Mouse (Mus musculus) kidney, embryonic 15.5 days (tissue): ENCODE data around the gene Rspry1. TPM values are rescaled to one million over a fixed set of nuclear protein-coding genes. Genes with fewer than 3 reads are reported as not detected.
A peak's percentile ranks its signal among the peaks of the same experiment; 100 is the strongest.

Source experiments
- ATAC-seq: fragments of 200-750 bp; cut with Nextera tagmentation; replicated peaks from 2 replicates; pipeline ENCODE4 v1.8.0; 2017; ENCODE audit warnings: moderate TSS enrichment; ENCODE audit not compliant: low FRiP score
- H3K27ac ChIP-seq: fragments of 300-500 bp; sonication (generic); 2 replicates; pipeline ENCODE4 v1.5.1; 2015; ENCODE audit warnings: mild to moderate bottlenecking, inconsistent platforms
- H3K27me3 ChIP-seq: fragments of 300-500 bp; sonication (generic); 2 replicates; pipeline ENCODE4 v1.6.1; 2015; ENCODE audit warnings: inconsistent platforms
- H3K36me3 ChIP-seq: fragments of 300-500 bp; sonication (generic); 2 replicates; pipeline ENCODE4 v1.6.1; 2015; ENCODE audit warnings: inconsistent platforms
- H3K4me1 ChIP-seq: fragments of 300-500 bp; sonication (generic); 2 replicates; pipeline ENCODE4 v1.6.1; 2015; ENCODE audit warnings: inconsistent platforms
- H3K4me2 ChIP-seq: fragments of 300-500 bp; sonication (generic); 2 replicates; pipeline ENCODE4 v1.6.1; 2015; ENCODE audit warnings: moderate library complexity, mild to moderate bottlenecking, inconsistent platforms
- H3K4me3 ChIP-seq: fragments of 300-500 bp; sonication (generic); replicated peaks from 2 replicates; pipeline ENCODE4 v1.5.1; 2015; ENCODE audit warnings: mild to moderate bottlenecking, inconsistent platforms
- H3K9ac ChIP-seq: fragments of 300-500 bp; sonication (generic); 2 replicates; pipeline ENCODE4 v1.6.1; 2015; ENCODE audit warnings: mild to moderate bottlenecking, inconsistent platforms
- H3K9me3 ChIP-seq: fragments of 300-500 bp; sonication (generic); replicated peaks from 2 replicates; pipeline ENCODE4 v1.6.1; 2016; ENCODE audit warnings: inconsistent platforms
- WGBS: fragments of 180-500 bp; shearing (Covaris S2); methylation state at CpG from one replicate; pipeline ENCODE4 v1.1.7; 2015; ENCODE audit warnings: mixed read lengths; 5-methylcytosine and 5-hydroxymethylcytosine counted together
- polyA plus RNA-seq: library from polyadenylated mRNA; unstranded; fragments of >200 nt; fragmentation: Nextera tagmentation; extraction: Ambion mirVana; gene quantifications from 2 replicates; pipeline ENCODE4 v1.2.1, GENCODE M21; 2015

Gene Rspry1
- polyA plus RNA-seq, 1 experiment from 2014 or later, result 39.8 TPM

GRCm38 (mm10) chr8:94695994-94696384 lies 94.3 kb downstream of the Rspry1 start, which contains the start of gene Pllp:
Gene Pllp (minus strand): TSS chr8:94696278.
- H3K4me2 ChIP-seq, result peak within 1 kb of the TSS; percentile 75
- peaks cover 21% of the 10 kb centered on the region for H3K4me1 ChIP-seq
- ATAC-seq, result peak; percentile 88
- peaks cover 65% of the 10 kb centered on the region for H3K27me3 ChIP-seq
- WGBS, result under 1% methylated on average over 41 of the region's 41 CpGs
- H3K27ac ChIP-seq, result no peak within 1 kb of the TSS
- peak within 1 kb of the TSS; percentile 38 for H3K9ac ChIP-seq
- peak within 1 kb of the TSS; percentile 50 for H3K4me3 ChIP-seq
- no peaks in the 10 kb centered on the region for H3K9me3 ChIP-seq
- H3K36me3 ChIP-seq, result no peaks in the 10 kb centered on the region

GRCm38 (mm10) chr8:94696566-94696965 lies 94.8 kb downstream of the Rspry1 start:
- H3K4me2 ChIP-seq, result peak overlapping the region; percentile 75
- H3K27me3 ChIP-seq, result peaks cover 65% of the 10 kb centered on the region
- no peak overlapping the region for H3K9ac ChIP-seq
- no peak overlapping the region; the same call in 1 of the 2 replicates for H3K4me3 ChIP-seq
- no peak for ATAC-seq
- H3K9me3 ChIP-seq, result no peaks in the 10 kb centered on the region
- 54% methylated on average over 3 of the region's 3 CpGs for WGBS
- no peaks in the 10 kb centered on the region for H3K36me3 ChIP-seq
- H3K27ac ChIP-seq, result no peak overlapping the region
- H3K4me1 ChIP-seq, result peaks cover 21% of the 10 kb centered on the region

- WGBS, result 84% methylated on average over 6 of the region's 6 CpGs
- ATAC-seq, result no peak
- H3K27ac ChIP-seq, result no peak overlapping the region
Observed at GRCm38 (mm10) chr8:94697956-94698355, 96.2 kb downstream of the Rspry1 start.

GRCm38 (mm10) chr8:94699366-94699765 lies 97.6 kb downstream of the Rspry1 start:
- Histone ChIP-seq H3K9me3 (no peaks in the 10 kb centered on the region), H3K4me2 (no peak overlapping the region), H3K4me3 (no peak overlapping the region), H3K9ac (no peak overlapping the region), H3K36me3 (no peaks in the 10 kb centered on the region), H3K4me1 (peaks cover 30% of the 10 kb centered on the region), H3K27me3 (peaks cover 39% of the 10 kb centered on the region), H3K27ac (no peak overlapping the region)
- 77% methylated on average over 16 of the region's 16 CpGs for WGBS
- ATAC-seq, result no peak

More at GRCm38 (mm10) chr8:94697956-94698355, 96.2 kb downstream of the Rspry1 start:
- Histone ChIP-seq H3K4me3 (no peak overlapping the region), H3K36me3 (no peaks in the 10 kb centered on the region), H3K27me3 (peaks cover 54% of the 10 kb centered on the region), H3K9me3 (no peaks in the 10 kb centered on the region), H3K4me1 (peaks cover 26% of the 10 kb centered on the region), H3K4me2 (no peak overlapping the region), H3K9ac (no peak overlapping the region)

GRCm38 (mm10) chr8:94700421-94700935 lies 98.7 kb downstream of the Rspry1 start:
- Histone ChIP-seq H3K27me3 (peaks cover 28% of the 10 kb centered on the region), H3K4me3 (no peak overlapping the region), H3K36me3 (no peaks in the 10 kb centered on the region), H3K9me3 (no peaks in the 10 kb centered on the region), H3K4me1 (peaks cover 24% of the 10 kb centered on the region), H3K9ac (no peak overlapping the region), H3K27ac (no peak overlapping the region), H3K4me2 (no peak overlapping the region)
- no peak for ATAC-seq
- 80% methylated on average over 4 of the region's 4 CpGs for WGBS

GRCm38 (mm10) chr8:94702156-94702555 lies 100.4 kb downstream of the Rspry1 start:
- 76% methylated on average over 3 of the region's 3 CpGs for WGBS
- Histone ChIP-seq H3K27ac (no peak overlapping the region), H3K4me2 (peak overlapping the region; percentile 60; the same call in 1 of the 2 replicates), H3K9me3 (no peaks in the 10 kb centered on the region), H3K4me1 (0 out of 2 replicates have a peak, but pooled peaks cover 17% of the 10 kb centered on the region), H3K27me3 (peaks cover 12% of the 10 kb centered on the region), H3K36me3 (no peaks in the 10 kb centered on the region), H3K9ac (no peak overlapping the region), H3K4me3 (peak overlapping the region; percentile 58)
- ATAC-seq, result no peak

- H3K9ac ChIP-seq, result peak overlapping the region; percentile 50
- H3K27ac ChIP-seq, result peak overlapping the region; percentile 79
Observed at GRCm38 (mm10) chr8:94702844-94703813, 101.4 kb downstream of the Rspry1 start.

GRCm38 (mm10) chr8:94703972-94704668 lies 102.4 kb downstream of the Rspry1 start:
- Histone ChIP-seq H3K4me1 (0 out of 2 replicates have a peak, but pooled peaks cover 19% of the 10 kb centered on the region), H3K9ac (peak overlapping the region; percentile 5; the same call in 1 of the 2 replicates), H3K4me2 (peak overlapping the region; percentile 60), H3K27me3 (no peaks in the 10 kb centered on the region), H3K36me3 (no peaks in the 10 kb centered on the region), H3K9me3 (no peaks in the 10 kb centered on the region), H3K27ac (no peak overlapping the region), H3K4me3 (peak overlapping the region; percentile 58)
- peak; percentile 91 for ATAC-seq
- under 1% methylated on average over 35 of the region's 35 CpGs for WGBS

More at GRCm38 (mm10) chr8:94702844-94703813, 101.4 kb downstream of the Rspry1 start:
- no peaks in the 10 kb centered on the region for H3K36me3 ChIP-seq
- ATAC-seq, result peak; percentile 90
- H3K9me3 ChIP-seq, result no peaks in the 10 kb centered on the region
- under 1% methylated on average over 35 of the region's 35 CpGs for WGBS
- H3K4me1 ChIP-seq, result 0 out of 2 replicates have a peak, but pooled peaks cover 19% of the 10 kb centered on the region
- H3K27me3 ChIP-seq, result peaks cover 3% of the 10 kb centered on the region; the same call in 1 of the 2 replicates
- H3K4me2 ChIP-seq, result peak overlapping the region; percentile 60
- H3K4me3 ChIP-seq, result peak overlapping the region; percentile 58

GRCm38 (mm10) chr8:94704669-94704984 lies 102.9 kb downstream of the Rspry1 start:
- peak overlapping the region; percentile 5; the same call in 1 of the 2 replicates for H3K9ac ChIP-seq
- H3K36me3 ChIP-seq, result no peaks in the 10 kb centered on the region
- H3K27me3 ChIP-seq, result no peaks in the 10 kb centered on the region
- H3K9me3 ChIP-seq, result no peaks in the 10 kb centered on the region
- peak overlapping the region; percentile 58 for H3K4me3 ChIP-seq
- 19% methylated on average over 9 of the region's 9 CpGs for WGBS
- no peak for ATAC-seq
- 0 out of 2 replicates have a peak, but pooled peaks cover 19% of the 10 kb centered on the region for H3K4me1 ChIP-seq
- H3K4me2 ChIP-seq, result peak overlapping the region; percentile 60
- H3K27ac ChIP-seq, result no peak overlapping the region

GRCm38 (mm10) chr8:94705581-94706245 lies 104.0 kb downstream of the Rspry1 start:
- 74% methylated on average over 10 of the region's 10 CpGs for WGBS
- H3K36me3 ChIP-seq, result no peaks in the 10 kb centered on the region
- H3K4me1 ChIP-seq, result 0 out of 2 replicates have a peak, but pooled peaks cover 19% of the 10 kb centered on the region
- no peak overlapping the region for H3K4me3 ChIP-seq
- no peak overlapping the region for H3K4me2 ChIP-seq
- H3K9ac ChIP-seq, result no peak overlapping the region
- H3K9me3 ChIP-seq, result no peaks in the 10 kb centered on the region
- H3K27ac ChIP-seq, result no peak overlapping the region
- H3K27me3 ChIP-seq, result no peaks in the 10 kb centered on the region
- ATAC-seq, result no peak

GRCm38 (mm10) chr8:94706732-94707395 lies 105.1 kb downstream of the Rspry1 start:
- Histone ChIP-seq H3K9me3 (no peaks in the 10 kb centered on the region), H3K4me3 (no peak overlapping the region), H3K36me3 (no peaks in the 10 kb centered on the region), H3K9ac (no peak overlapping the region), H3K27ac (no peak overlapping the region), H3K4me1 (peaks cover 22% of the 10 kb centered on the region; the same call in 1 of the 2 replicates), H3K4me2 (no peak overlapping the region), H3K27me3 (no peaks in the 10 kb centered on the region)
- WGBS, result 65% methylated on average over 9 of the region's 9 CpGs
- no peak for ATAC-seq
